Mouse (Mus musculus): ENCODE measurements at regions not wholly inside any gene's neighbourhood (a gene's known extent, or its start where the extent isn't known, plus 50 kb on each side); places are given as distances from the start of the nearest gene placed in this dataset.

GRCm38 (mm10) chr11:20916961-20917360 is 86.1 kb upstream of the Lgalsl start:
- TF ChIP-seq POLR2A (IDR thresholded peaks at IDR 0.05; ENCODE audit: borderline replicate concordance, extremely low read depth, insufficient read depth, insufficient read length, poor library complexity, severe bottlenecking) (no peak), CTCF (IDR thresholded peaks at IDR 0.05; ENCODE audit: borderline replicate concordance, extremely low read depth, insufficient read depth, insufficient read length) (no peak)
